Comparison of ENCODE assay signal across 19 mouse cellular contexts in genomic region chr14:114255037-114255436, GRCm38 (mm10).
DNase-seq lines count a peak whose midpoint lies in the region; ATAC-seq lines count a peak whose summit lies in the region.
"Had no signal": no experiment of that assay in that cellular context is flagged by ENCODE, and none has a peak within 500 bp of the region (broad histone marks: within the 10 kb centered on the region; RNA-seq: fewer than 3 reads in every experiment).

No protein-coding gene starts in this region.

- peak; percentile 52 for DNase-seq in retina, embryonic 14.5 days (ENCODE audit: low spot score)
- no peak for DNase-seq in retina, postnatal 1 day
- DNase-seq: adrenal gland, adult 2 months; adrenal gland, postnatal 10 days; adrenal gland, postnatal 25 days; cerebellum, adult 11-12 months; cerebellum, adult 2 months; cerebellum, adult 9-10 months; cerebellum, postnatal 10 days; cerebellum, postnatal 25 days had no signal

- H3K36me3 ChIP-seq in hindbrain, embryonic 12.5 days = no peaks in the 10 kb centered on the region
- H3K36me3 ChIP-seq in hindbrain, embryonic 13.5 days = no peaks in the 10 kb centered on the region
- H3K36me3 ChIP-seq in midbrain, embryonic 12.5 days = no peaks in the 10 kb centered on the region
- H3K36me3 ChIP-seq in midbrain, embryonic 13.5 days = no peaks in the 10 kb centered on the region
- no peaks in the 10 kb centered on the region for H3K36me3 ChIP-seq in kidney, embryonic 15.5 days
- H3K36me3 ChIP-seq: embryonic facial prominence, embryonic 10.5 days; embryonic facial prominence, embryonic 12.5 days; forebrain, embryonic 15.5 days had no signal

- no peak overlapping the region for H3K4me3 ChIP-seq in hindbrain, embryonic 12.5 days
- no peak overlapping the region for H3K4me3 ChIP-seq in hindbrain, embryonic 13.5 days
- no peak overlapping the region for H3K4me3 ChIP-seq in midbrain, embryonic 12.5 days
- no peak overlapping the region for H3K4me3 ChIP-seq in midbrain, embryonic 13.5 days (replicated peaks)
- no peak overlapping the region for H3K4me3 ChIP-seq in kidney, embryonic 15.5 days (replicated peaks)
- H3K4me3 ChIP-seq: embryonic facial prominence, embryonic 10.5 days; embryonic facial prominence, embryonic 12.5 days; forebrain, embryonic 13.5 days; forebrain, embryonic 15.5 days had no signal

- H3K9ac ChIP-seq in hindbrain, embryonic 12.5 days = no peak overlapping the region
- H3K9ac ChIP-seq in hindbrain, embryonic 13.5 days = no peak overlapping the region
- no peak overlapping the region for H3K9ac ChIP-seq in midbrain, embryonic 12.5 days (replicated peaks)
- no peak overlapping the region for H3K9ac ChIP-seq in midbrain, embryonic 13.5 days (replicated peaks)
- no peak overlapping the region for H3K9ac ChIP-seq in kidney, embryonic 15.5 days
- H3K9ac ChIP-seq: embryonic facial prominence, embryonic 12.5 days; forebrain, embryonic 13.5 days; forebrain, embryonic 15.5 days had no signal

- H3K4me2 ChIP-seq in hindbrain, embryonic 12.5 days (replicated peaks) = no peak overlapping the region
- H3K4me2 ChIP-seq in hindbrain, embryonic 13.5 days = no peak overlapping the region
- no peak overlapping the region for H3K4me2 ChIP-seq in midbrain, embryonic 12.5 days (replicated peaks)
- H3K4me2 ChIP-seq in midbrain, embryonic 13.5 days (replicated peaks) = no peak overlapping the region
- H3K4me2 ChIP-seq in kidney, embryonic 15.5 days = no peak overlapping the region
- H3K4me2 ChIP-seq: embryonic facial prominence, embryonic 12.5 days; forebrain, embryonic 13.5 days; forebrain, embryonic 15.5 days had no signal

- H3K9me3 ChIP-seq in hindbrain, embryonic 12.5 days (replicated peaks) = no peaks in the 10 kb centered on the region
- no peaks in the 10 kb centered on the region for H3K9me3 ChIP-seq in hindbrain, embryonic 13.5 days
- H3K9me3 ChIP-seq in midbrain, embryonic 12.5 days = no peaks in the 10 kb centered on the region
- no peaks in the 10 kb centered on the region for H3K9me3 ChIP-seq in midbrain, embryonic 13.5 days
- H3K9me3 ChIP-seq in kidney, embryonic 15.5 days (replicated peaks) = no peaks in the 10 kb centered on the region
- H3K9me3 ChIP-seq: embryonic facial prominence, embryonic 10.5 days; embryonic facial prominence, embryonic 12.5 days; forebrain, embryonic 13.5 days; forebrain, embryonic 15.5 days had no signal

- H3K27ac ChIP-seq in hindbrain, embryonic 12.5 days = no peak overlapping the region
- H3K27ac ChIP-seq in hindbrain, embryonic 13.5 days = no peak overlapping the region
- H3K27ac ChIP-seq in midbrain, embryonic 12.5 days (replicated peaks) = no peak overlapping the region
- H3K27ac ChIP-seq in midbrain, embryonic 13.5 days = no peak overlapping the region
- H3K27ac ChIP-seq in kidney, embryonic 15.5 days = no peak overlapping the region
- H3K27ac ChIP-seq: embryonic facial prominence, embryonic 10.5 days; embryonic facial prominence, embryonic 12.5 days; forebrain, embryonic 13.5 days; forebrain, embryonic 15.5 days had no signal

- ATAC-seq in hindbrain, embryonic 12.5 days (ENCODE audit: low FRiP score) = peak; percentile 26; the same call in 1 of the 2 replicates
- ATAC-seq in hindbrain, embryonic 13.5 days (ENCODE audit: low FRiP score) = no peak
- ATAC-seq in midbrain, embryonic 12.5 days (ENCODE audit: low FRiP score, low read depth) = peak; percentile 47; the same call in 1 of the 2 replicates
- ATAC-seq in midbrain, embryonic 13.5 days = no peak
- ATAC-seq in kidney, embryonic 15.5 days (replicated peaks; ENCODE audit: low FRiP score) = no peak
- ATAC-seq: forebrain, embryonic 13.5 days; forebrain, embryonic 15.5 days had no signal

- WGBS in hindbrain, embryonic 12.5 days = 81% methylated on average over 2 of the region's 2 CpGs
- 73% methylated on average over 2 of the region's 2 CpGs for WGBS in hindbrain, embryonic 13.5 days
- WGBS in midbrain, embryonic 12.5 days = 77% methylated on average over 2 of the region's 2 CpGs
- 78% methylated on average over 2 of the region's 2 CpGs for WGBS in midbrain, embryonic 13.5 days
- WGBS in kidney, embryonic 15.5 days = 87% methylated on average over 2 of the region's 2 CpGs

- H3K4me1 ChIP-seq in hindbrain, embryonic 12.5 days = no peaks in the 10 kb centered on the region
- no peaks in the 10 kb centered on the region for H3K4me1 ChIP-seq in hindbrain, embryonic 13.5 days (replicated peaks)
- no peaks in the 10 kb centered on the region for H3K4me1 ChIP-seq in midbrain, embryonic 12.5 days
- H3K4me1 ChIP-seq in midbrain, embryonic 13.5 days (replicated peaks) = no peaks in the 10 kb centered on the region
- no peaks in the 10 kb centered on the region for H3K4me1 ChIP-seq in kidney, embryonic 15.5 days
- H3K4me1 ChIP-seq: embryonic facial prominence, embryonic 10.5 days; embryonic facial prominence, embryonic 12.5 days; forebrain, embryonic 13.5 days; forebrain, embryonic 15.5 days had no signal

- no peaks in the 10 kb centered on the region for H3K27me3 ChIP-seq in hindbrain, embryonic 12.5 days
- H3K27me3 ChIP-seq in hindbrain, embryonic 13.5 days = no peaks in the 10 kb centered on the region
- no peaks in the 10 kb centered on the region for H3K27me3 ChIP-seq in midbrain, embryonic 12.5 days
- H3K27me3 ChIP-seq in midbrain, embryonic 13.5 days = no peaks in the 10 kb centered on the region
- no peaks in the 10 kb centered on the region for H3K27me3 ChIP-seq in kidney, embryonic 15.5 days
- H3K27me3 ChIP-seq: embryonic facial prominence, embryonic 12.5 days; forebrain, embryonic 13.5 days; forebrain, embryonic 15.5 days had no signal

Comparison
In these comparisons a context has a peak if more than half of its experiments do, and no peak if none do; other contexts are left out.
1. ATAC-seq: peak in hindbrain, embryonic 12.5 days (single experiment) and midbrain, embryonic 12.5 days (single experiment); none in hindbrain, embryonic 13.5 days (single experiment), midbrain, embryonic 13.5 days (single experiment) and kidney, embryonic 15.5 days (single experiment).